Mouse (Mus musculus) embryonic facial prominence, embryonic 10.5 days (tissue): ENCODE measurements around the gene Cybc1. TPM values are rescaled to one million over a fixed set of nuclear protein-coding genes. Genes with fewer than 3 reads are reported as not detected.

Source experiments
- DNase-seq: peaks from one replicate; pipeline ENCODE4 v3.0.0-alpha.2; 2017; ENCODE audit warnings: low spot score
- H3K27ac ChIP-seq: fragments of 300-500 bp; sonication (generic); replicated peaks from 2 replicates; pipeline ENCODE4 v1.5.1; 2016; ENCODE audit warnings: mild to moderate bottlenecking
- H3K27me3 ChIP-seq: fragments of 300-500 bp; sonication (generic); replicated peaks from 2 replicates; pipeline ENCODE4 v1.6.1; 2016; ENCODE audit warnings: low read depth, mild to moderate bottlenecking; ENCODE audit not compliant: poor library complexity, severe bottlenecking
- H3K36me3 ChIP-seq: fragments of 300-500 bp; sonication (generic); replicated peaks from 2 replicates; pipeline ENCODE4 v1.6.1; 2016; ENCODE audit warnings: mild to moderate bottlenecking, moderate library complexity
- H3K4me1 ChIP-seq: fragments of 300-500 bp; sonication (generic); 2 replicates; pipeline ENCODE4 v1.6.1; 2016
- H3K4me3 ChIP-seq: fragments of 300-500 bp; sonication (generic); 2 replicates; pipeline ENCODE4 v1.5.1; 2016; ENCODE audit warnings: mild to moderate bottlenecking, moderate library complexity
- H3K9me3 ChIP-seq: fragments of 300-500 bp; sonication (generic); 2 replicates; pipeline ENCODE4 v1.6.1; 2016; ENCODE audit warnings: mild to moderate bottlenecking
- WGBS: fragments of 180-500 bp; shearing (Covaris S2); methylation state at CpG from one replicate; pipeline ENCODE4 v1.1.7; 2016; 5-methylcytosine and 5-hydroxymethylcytosine counted together
- polyA plus RNA-seq: library from polyadenylated mRNA; unstranded; fragments of >200 nt; fragmentation: Nextera tagmentation; extraction: Ambion mirVana; gene quantifications from 2 replicates; pipeline ENCODE4 v1.2.1, GENCODE M21; 2016

Cybc1 gene
- polyA plus RNA-seq, 1 experiment from 2014 or later, result 31.4 TPM

GRCm38 (mm10) chr11:121200781-121201180 is 28.3 kb downstream of the Cybc1 start:
- no peak for DNase-seq
- Histone ChIP-seq H3K4me3 (no peak overlapping the region), H3K4me1 (peaks cover 17% of the 10 kb centered on the region), H3K27me3 (no peaks in the 10 kb centered on the region), H3K36me3 (0 out of 2 replicates have a peak, but pooled peaks cover 9% of the 10 kb centered on the region), H3K9me3 (no peaks in the 10 kb centered on the region), H3K27ac (no peak overlapping the region)
- 94% methylated on average over 6 of the region's 6 CpGs for WGBS

DNA sequence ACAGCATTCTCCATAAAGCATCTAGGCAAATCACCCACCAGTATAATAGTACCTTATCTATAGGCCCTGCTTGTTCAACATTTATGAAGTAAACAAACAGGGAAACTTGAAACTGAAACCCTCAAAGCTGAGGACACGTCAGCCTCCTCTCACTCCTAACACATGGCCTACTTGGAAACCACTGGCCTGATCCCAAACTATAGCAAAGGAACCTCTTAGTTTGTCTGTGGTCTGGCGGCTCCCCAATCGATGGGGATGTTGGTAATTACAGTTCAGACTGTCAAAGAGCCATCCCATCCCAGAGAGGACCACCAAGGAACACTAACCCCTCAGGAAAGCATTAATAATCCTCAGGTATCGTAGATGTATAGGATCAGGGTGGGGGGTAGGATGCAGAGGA is 29.3 kb downstream of the Cybc1 start:
- Histone ChIP-seq H3K27me3 (no peaks in the 10 kb centered on the region), H3K4me3 (no peak overlapping the region), H3K36me3 (0 out of 2 replicates have a peak, but pooled peaks cover 10% of the 10 kb centered on the region), H3K4me1 (peaks cover 11% of the 10 kb centered on the region), H3K9me3 (no peaks in the 10 kb centered on the region), H3K27ac (no peak overlapping the region)
- 80% methylated on average over 4 of the region's 4 CpGs for WGBS
- DNase-seq, result no peak

- H3K27ac ChIP-seq, result no peak overlapping the region
- 58% methylated on average over 2 of the region's 2 CpGs for WGBS
- no peak for DNase-seq
- 0 out of 2 replicates have a peak, but pooled peaks cover 10% of the 10 kb centered on the region for H3K36me3 ChIP-seq
- no peaks in the 10 kb centered on the region for H3K27me3 ChIP-seq
- no peak overlapping the region for H3K4me3 ChIP-seq
- peaks cover 4% of the 10 kb centered on the region for H3K4me1 ChIP-seq
- no peaks in the 10 kb centered on the region for H3K9me3 ChIP-seq
Measured at GRCm38 (mm10) chr11:121198622-121199021, 30.5 kb downstream of the Cybc1 start.

DNA sequence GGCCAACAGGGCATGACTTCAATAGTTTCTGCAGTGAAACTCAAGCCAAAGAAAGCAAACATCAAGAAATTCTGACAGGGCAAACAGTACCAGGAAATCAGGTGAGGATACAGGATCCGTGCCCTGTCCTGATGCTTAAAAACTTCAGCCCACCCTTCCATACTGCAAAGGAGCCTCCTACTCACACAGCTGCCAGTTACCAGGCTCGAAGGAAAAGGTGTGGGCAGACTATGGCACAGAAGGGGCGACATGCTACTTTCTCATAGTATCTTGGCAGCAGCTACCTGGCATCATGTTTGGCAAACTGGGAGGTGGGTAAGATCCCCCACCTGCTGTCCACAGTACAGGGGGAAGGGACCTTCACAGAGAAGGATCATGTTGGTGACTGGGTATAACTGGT is 35.7 kb downstream of the Cybc1 start:
- H3K36me3 ChIP-seq, result peaks cover 8% of the 10 kb centered on the region; the same call in 1 of the 2 replicates
- H3K27me3 ChIP-seq, result no peaks in the 10 kb centered on the region
- no peaks in the 10 kb centered on the region for H3K4me1 ChIP-seq
- no peaks in the 10 kb centered on the region for H3K9me3 ChIP-seq
- H3K27ac ChIP-seq, result no peak overlapping the region
- H3K4me3 ChIP-seq, result no peak overlapping the region
- DNase-seq, result no peak
- WGBS, result 79% methylated on average over 3 of the region's 3 CpGs

- no peaks in the 10 kb centered on the region for H3K4me1 ChIP-seq
- no peak overlapping the region for H3K27ac ChIP-seq
- 75% methylated on average over 2 of the region's 2 CpGs for WGBS
- no peak for DNase-seq
- no peaks in the 10 kb centered on the region for H3K27me3 ChIP-seq
- no peaks in the 10 kb centered on the region for H3K9me3 ChIP-seq
- H3K36me3 ChIP-seq, result peaks cover 8% of the 10 kb centered on the region; the same call in 1 of the 2 replicates
- H3K4me3 ChIP-seq, result no peak overlapping the region
Measured at GRCm38 (mm10) chr11:121192742-121193141, 36.4 kb downstream of the Cybc1 start.

DNA sequence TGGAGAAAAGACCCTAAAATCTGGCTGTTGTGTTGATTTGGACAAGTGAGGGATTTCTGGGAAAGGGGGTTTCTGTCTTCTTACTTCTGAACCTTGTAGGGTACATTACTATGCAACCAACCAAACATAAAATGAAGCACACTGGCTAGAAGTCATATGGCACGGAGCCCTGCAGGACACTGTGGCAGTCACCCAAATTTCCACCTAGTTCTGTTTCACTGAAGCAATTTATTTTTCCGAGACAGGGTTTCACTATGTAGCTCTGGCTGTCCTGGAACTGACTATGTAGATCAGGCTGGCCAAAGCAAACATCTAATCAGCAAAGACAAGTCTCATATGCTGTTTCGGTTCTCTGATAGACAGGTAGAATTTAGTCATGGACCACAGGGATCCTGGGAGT is 39.4 kb downstream of the Cybc1 start:
- WGBS, result 87% methylated on average over 3 of the region's 3 CpGs
- Histone ChIP-seq H3K9me3 (no peaks in the 10 kb centered on the region), H3K36me3 (peaks cover 4% of the 10 kb centered on the region; the same call in 1 of the 2 replicates), H3K27ac (no peak overlapping the region), H3K4me1 (no peaks in the 10 kb centered on the region), H3K4me3 (no peak overlapping the region), H3K27me3 (no peaks in the 10 kb centered on the region)
- DNase-seq, result no peak

- H3K4me1 ChIP-seq, result peaks cover 30% of the 10 kb centered on the region
- WGBS, result 53% methylated on average over 12 of the region's 12 CpGs
- H3K27ac ChIP-seq, result peak overlapping the region; percentile 1
- peak; percentile 71 for DNase-seq
- H3K9me3 ChIP-seq, result no peaks in the 10 kb centered on the region
- peaks cover 8% of the 10 kb centered on the region for H3K36me3 ChIP-seq
- no peaks in the 10 kb centered on the region for H3K27me3 ChIP-seq
- H3K4me3 ChIP-seq, result no peak overlapping the region
Measured at GRCm38 (mm10) chr11:121176285-121177270, 52.5 kb downstream of the Cybc1 start.

DNA sequence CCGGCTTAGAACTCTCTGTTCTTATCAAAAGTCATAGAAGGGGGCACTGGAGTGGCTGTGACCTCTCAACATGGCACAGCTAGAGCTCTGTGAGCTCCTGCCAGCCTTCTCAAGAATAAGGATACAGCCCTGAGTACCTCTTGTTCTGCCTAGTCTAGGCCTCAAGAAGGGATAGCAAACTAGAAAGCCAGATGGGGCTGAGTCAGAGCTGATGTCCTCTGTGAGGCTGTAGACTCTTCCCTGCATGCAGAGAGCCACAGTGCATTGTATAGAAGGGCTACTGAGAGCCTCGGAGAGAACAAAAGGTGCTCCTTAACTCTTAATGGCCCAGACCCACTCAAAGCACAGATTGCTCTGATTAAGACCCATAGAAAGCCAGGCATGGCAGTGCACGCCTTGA is 54.9 kb downstream of the Cybc1 start:
- H3K9me3 ChIP-seq, result no peaks in the 10 kb centered on the region
- H3K4me3 ChIP-seq, result no peak overlapping the region
- peaks cover 3% of the 10 kb centered on the region; the same call in 1 of the 2 replicates for H3K36me3 ChIP-seq
- no peak overlapping the region for H3K27ac ChIP-seq
- 50% methylated on average over 3 of the region's 3 CpGs for WGBS
- DNase-seq, result no peak
- H3K4me1 ChIP-seq, result peaks cover 32% of the 10 kb centered on the region
- H3K27me3 ChIP-seq, result no peaks in the 10 kb centered on the region

GRCm38 (mm10) chr11:121173203-121173602 is 55.9 kb downstream of the Cybc1 start:
- no peaks in the 10 kb centered on the region for H3K9me3 ChIP-seq
- no peak overlapping the region for H3K27ac ChIP-seq
- DNase-seq, result no peak
- H3K27me3 ChIP-seq, result no peaks in the 10 kb centered on the region
- 86% methylated on average over 5 of the region's 5 CpGs for WGBS
- H3K4me1 ChIP-seq, result peaks cover 32% of the 10 kb centered on the region
- no peak overlapping the region for H3K4me3 ChIP-seq
- no peaks in the 10 kb centered on the region for H3K36me3 ChIP-seq

Other genes with a start within 250 kb of the Cybc1 start
- 129 and 133 TPM in 2 replicates for gene Csnk1d, start 238.0 kb downstream of the Cybc1 start, polyA plus RNA-seq
- gene Cd7, start 189.9 kb downstream of the Cybc1 start, polyA plus RNA-seq, result not detected in 2 replicates
- gene Sectm1b, start 165.8 kb downstream of the Cybc1 start, polyA plus RNA-seq, result not detected in 2 replicates
- gene Sectm1a, start 148.1 kb downstream of the Cybc1 start, polyA plus RNA-seq, result not detected in 2 replicates
- not detected in 2 replicates for gene Tex19.2, start 110.6 kb downstream of the Cybc1 start, polyA plus RNA-seq
- 0.11 TPM in 1 of 2 replicates, not detected in the other for gene Tex19.1, start 83.2 kb downstream of the Cybc1 start, polyA plus RNA-seq
- gene Uts2r, start 69.1 kb downstream of the Cybc1 start, polyA plus RNA-seq, result 0.09 TPM in 1 of 2 replicates, not detected in the other
- gene Hexdc, start 24.9 kb downstream of the Cybc1 start, polyA plus RNA-seq, result 5.1 and 5.5 TPM in 2 replicates
- 18.5 and 21.6 TPM in 2 replicates for gene Ogfod3, start 24.6 kb downstream of the Cybc1 start, polyA plus RNA-seq
- gene Narf, start 7.9 kb upstream of the Cybc1 start, polyA plus RNA-seq, result 55.6 and 56.8 TPM in 2 replicates
- gene Foxk2, start 30.7 kb upstream of the Cybc1 start, polyA plus RNA-seq, result 9.4 and 10.1 TPM in 2 replicates
- gene Wdr45b, start 125.1 kb upstream of the Cybc1 start, polyA plus RNA-seq, result 101 and 103 TPM in 2 replicates
- 1.2 and 1.3 TPM in 2 replicates for gene Rab40b, start 158.9 kb upstream of the Cybc1 start, polyA plus RNA-seq
- gene Fn3krp, start 192.1 kb upstream of the Cybc1 start, polyA plus RNA-seq, result 6.3 and 7.8 TPM in 2 replicates
- 0.30 and 0.50 TPM in 2 replicates for gene Fn3k, start 205.6 kb upstream of the Cybc1 start, polyA plus RNA-seq
- 55.0 and 57.7 TPM in 2 replicates for gene Tbcd, start 222.6 kb upstream of the Cybc1 start, polyA plus RNA-seq